In the genomic region with DNA sequence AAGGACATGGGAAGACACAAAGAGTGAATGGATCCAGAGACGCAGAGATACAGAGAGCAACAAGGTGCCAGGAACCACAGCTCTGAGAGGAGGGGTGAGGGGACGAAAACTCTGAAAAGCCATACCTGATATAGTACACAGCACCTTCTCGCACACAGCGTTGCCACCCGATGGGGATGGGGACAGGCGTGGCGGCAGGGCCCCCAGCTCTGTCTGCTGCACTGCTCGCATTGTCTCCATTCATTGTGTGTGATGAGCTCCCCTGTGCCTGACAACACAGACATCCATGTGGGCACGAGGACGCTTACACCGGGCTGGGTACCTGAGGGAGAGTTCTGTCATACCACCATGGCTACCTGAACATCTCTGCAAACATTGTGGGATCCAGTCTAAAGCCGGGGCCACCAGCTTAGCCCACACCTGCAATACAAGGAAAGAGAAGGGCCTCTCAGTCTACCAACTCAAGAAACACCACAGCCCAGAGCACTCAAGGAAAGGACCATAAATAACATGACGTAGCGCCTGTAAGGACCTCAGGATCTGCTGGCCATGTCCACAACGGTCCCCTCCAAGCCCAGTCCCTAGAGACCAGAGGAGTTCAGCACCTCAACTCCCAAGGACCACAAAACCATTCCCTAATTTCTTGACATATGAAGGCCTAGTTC, we compare ENCODE assay signal across 7 mouse cellular contexts. TPM values are rescaled to one million over a fixed set of nuclear protein-coding genes. Genes with fewer than 3 reads are reported as not detected.
A peak's percentile ranks its signal among the peaks of the same experiment; 100 is the strongest.
DNase-seq lines count a peak whose midpoint lies in the region; ATAC-seq and TF ChIP-seq lines count a peak whose summit lies in the region.

No protein-coding gene starts in this region.

- ATAC-seq in lung, embryonic 14.5 days (ENCODE audit: insufficient read depth) = no peak
- no peak for ATAC-seq in embryonic facial prominence, embryonic 14.5 days (ENCODE audit: low read depth)
- no peak for ATAC-seq in intestine, embryonic 16.5 days

- no peak for TF ChIP-seq CTCF in lung, embryonic 14.5 days (IDR thresholded peaks at IDR 0.05; ENCODE audit: low read depth)
- TF ChIP-seq CTCF in olfactory bulb, adult 2 months (IDR thresholded peaks at IDR 0.05; ENCODE audit: insufficient read depth, low read depth, low read length) = no peak

- peak overlapping the region; percentile 71 for H3K9ac ChIP-seq in lung, embryonic 14.5 days
- peak overlapping the region; percentile 84 for H3K9ac ChIP-seq in embryonic facial prominence, embryonic 14.5 days (ENCODE audit: low read depth, low read length)
- peak overlapping the region; percentile 85 for H3K9ac ChIP-seq in intestine, embryonic 16.5 days (ENCODE audit: low read depth, low read length)

- peaks cover 30% of the 10 kb centered on the region; the same call in 1 of the 2 replicates for H3K4me1 ChIP-seq in lung, embryonic 14.5 days (ENCODE audit: insufficient read depth)
- peaks cover 27% of the 10 kb centered on the region for H3K4me1 ChIP-seq in embryonic facial prominence, embryonic 14.5 days (ENCODE audit: control insufficient read depth, insufficient read depth, low read length)
- peaks cover 44% of the 10 kb centered on the region for H3K4me1 ChIP-seq in intestine, embryonic 16.5 days (ENCODE audit: control insufficient read depth, insufficient read depth, low read length)
- peaks cover 46% of the 10 kb centered on the region for H3K4me1 ChIP-seq in olfactory bulb, adult 2 months (ENCODE audit: control insufficient read depth, insufficient read depth, low read length)

- peaks cover 51% of the 10 kb centered on the region for H3K36me3 ChIP-seq in lung, embryonic 14.5 days (ENCODE audit: insufficient read depth)
- H3K36me3 ChIP-seq in embryonic facial prominence, embryonic 14.5 days (ENCODE audit: control insufficient read depth, insufficient read depth, low read length) = peaks cover 49% of the 10 kb centered on the region
- peaks cover 28% of the 10 kb centered on the region for H3K36me3 ChIP-seq in intestine, embryonic 16.5 days (ENCODE audit: control insufficient read depth, insufficient read depth, low read length)

- DNase-seq in lung, embryonic 14.5 days = no peak
- DNase-seq in lung, postnatal 10 days = no peak
- DNase-seq in embryonic facial prominence, embryonic 14.5 days (ENCODE audit: low spot score) = no peak
- no peak for DNase-seq in adrenal gland, postnatal 10 days
- no peak for DNase-seq in spleen, adult 18-20 months

- no peak for TF ChIP-seq POLR2A in olfactory bulb, adult 2 months (IDR thresholded peaks at IDR 0.05; ENCODE audit: insufficient read depth, low read depth, low read length)

- no peaks in the 10 kb centered on the region; the same call in 1 of the 2 replicates for H3K27me3 ChIP-seq in lung, embryonic 14.5 days (ENCODE audit: insufficient read depth, low read length)
- no peaks in the 10 kb centered on the region for H3K27me3 ChIP-seq in embryonic facial prominence, embryonic 14.5 days (replicated peaks; ENCODE audit: control insufficient read depth, insufficient read depth, low read length)
- H3K27me3 ChIP-seq in intestine, embryonic 16.5 days (replicated peaks; ENCODE audit: control insufficient read depth, insufficient read depth, low read length) = no peaks in the 10 kb centered on the region

- H3K27ac ChIP-seq in lung, embryonic 14.5 days (ENCODE audit: low read depth) = peak overlapping the region; percentile 99; the same call in 1 of the 2 replicates
- H3K27ac ChIP-seq in embryonic facial prominence, embryonic 14.5 days (replicated peaks; ENCODE audit: low read depth, low read length) = peak overlapping the region; percentile 98
- H3K27ac ChIP-seq in intestine, embryonic 16.5 days (ENCODE audit: low read length) = peak overlapping the region; percentile 99
- peak overlapping the region; percentile 40; the same call in 1 of the 2 replicates for H3K27ac ChIP-seq in olfactory bulb, adult 2 months (ENCODE audit: insufficient read depth, low read depth, low read length)

- H3K4me3 ChIP-seq in lung, embryonic 14.5 days (ENCODE audit: low read depth, low read length) = peak overlapping the region; percentile 65
- peak overlapping the region; percentile 59 for H3K4me3 ChIP-seq in embryonic facial prominence, embryonic 14.5 days (ENCODE audit: low read depth, low read length)
- peak overlapping the region; percentile 75 for H3K4me3 ChIP-seq in intestine, embryonic 16.5 days (ENCODE audit: low read length)
- H3K4me3 ChIP-seq in olfactory bulb, adult 2 months (ENCODE audit: insufficient read depth, low read depth, low read length) = peak overlapping the region; percentile 86

- peak overlapping the region; percentile 83 for H3K4me2 ChIP-seq in lung, embryonic 14.5 days
- H3K4me2 ChIP-seq in embryonic facial prominence, embryonic 14.5 days (ENCODE audit: low read depth, low read length) = peak overlapping the region; percentile 95
- H3K4me2 ChIP-seq in intestine, embryonic 16.5 days (ENCODE audit: low read depth, low read length) = peak overlapping the region; percentile 71

- H3K9me3 ChIP-seq in lung, embryonic 14.5 days (ENCODE audit: low read depth, low read length) = no peaks in the 10 kb centered on the region
- no peaks in the 10 kb centered on the region for H3K9me3 ChIP-seq in embryonic facial prominence, embryonic 14.5 days (ENCODE audit: control insufficient read depth, low read length)
- no peaks in the 10 kb centered on the region for H3K9me3 ChIP-seq in intestine, embryonic 16.5 days (ENCODE audit: control insufficient read depth, low read length)

- WGBS in lung, embryonic 14.5 days = 66% methylated on average over 15 of the region's 15 CpGs
- 79% methylated on average over 15 of the region's 15 CpGs for WGBS in embryonic facial prominence, embryonic 14.5 days
- WGBS in intestine, embryonic 16.5 days = 46% methylated on average over 15 of the region's 15 CpGs
- 52% methylated on average over 15 of the region's 15 CpGs for WGBS in olfactory bulb, adult 2 months

RNA-seq across cellular contexts. Expression of a gene that starts 1.4 kb away (rescaled TPM):
- 19.1 and 19.4 TPM in 2 replicates for polyA plus RNA-seq in lung, embryonic 14.5 days (2014; fragmentation: Nextera tagmentation; extraction: Ambion mirVana)
- polyA plus RNA-seq in embryonic facial prominence, embryonic 14.5 days (2014; fragmentation: Nextera tagmentation; extraction: Ambion mirVana) = 15.8 and 17.6 TPM in 2 replicates
- 9.9 and 11.1 TPM in 2 replicates for polyA plus RNA-seq in intestine, embryonic 16.5 days (2015; fragmentation: Nextera tagmentation; extraction: Ambion mirVana)
- polyA plus RNA-seq in olfactory bulb, adult 2 months (2012; ENCODE audit: insufficient read depth, insufficient read length, low replicate concordance, missing spikeins) = not detected in 2 replicates
- 10 to 100 TPM; 42.9 to 66.4 TPM for total RNA-seq in adrenal gland, postnatal 10 days (2021)

RNA-seq across cellular contexts. Expression of a gene that starts 21.2 kb away (rescaled TPM):
- 158 and 160 TPM in 2 replicates for polyA plus RNA-seq in lung, embryonic 14.5 days (2014; fragmentation: Nextera tagmentation; extraction: Ambion mirVana)
- polyA plus RNA-seq in embryonic facial prominence, embryonic 14.5 days (2014; fragmentation: Nextera tagmentation; extraction: Ambion mirVana) = 166 and 186 TPM in 2 replicates
- polyA plus RNA-seq in intestine, embryonic 16.5 days (2015; fragmentation: Nextera tagmentation; extraction: Ambion mirVana) = 162 and 170 TPM in 2 replicates
- polyA plus RNA-seq in olfactory bulb, adult 2 months (2012; ENCODE audit: insufficient read depth, insufficient read length, low replicate concordance, missing spikeins) = not detected in 2 replicates
- 100 to 1,000 TPM; 151 to 164 TPM for total RNA-seq in adrenal gland, postnatal 10 days (2021)

RNA-seq across cellular contexts. Expression of a gene that starts 24.2 kb away (rescaled TPM):
- polyA plus RNA-seq in lung, embryonic 14.5 days (2014; fragmentation: Nextera tagmentation; extraction: Ambion mirVana) = 128 and 132 TPM in 2 replicates
- polyA plus RNA-seq in embryonic facial prominence, embryonic 14.5 days (2014; fragmentation: Nextera tagmentation; extraction: Ambion mirVana) = 106 and 108 TPM in 2 replicates
- polyA plus RNA-seq in intestine, embryonic 16.5 days (2015; fragmentation: Nextera tagmentation; extraction: Ambion mirVana) = 96.8 and 108 TPM in 2 replicates
- polyA plus RNA-seq in olfactory bulb, adult 2 months (2012; ENCODE audit: insufficient read depth, insufficient read length, low replicate concordance, missing spikeins) = not detected in 2 replicates
- 10 to 100 TPM; 82.6 to 86.3 TPM for total RNA-seq in adrenal gland, postnatal 10 days (2021)

RNA-seq across cellular contexts. Expression of a gene that starts 24.3 kb away (rescaled TPM):
- 0.64 and 1.0 TPM in 2 replicates for polyA plus RNA-seq in lung, embryonic 14.5 days (2014; fragmentation: Nextera tagmentation; extraction: Ambion mirVana)
- 13.7 and 14.6 TPM in 2 replicates for polyA plus RNA-seq in embryonic facial prominence, embryonic 14.5 days (2014; fragmentation: Nextera tagmentation; extraction: Ambion mirVana)
- polyA plus RNA-seq in intestine, embryonic 16.5 days (2015; fragmentation: Nextera tagmentation; extraction: Ambion mirVana) = 5.2 and 5.3 TPM in 2 replicates
- polyA plus RNA-seq in olfactory bulb, adult 2 months (2012; ENCODE audit: insufficient read depth, insufficient read length, low replicate concordance, missing spikeins) = 72.6 and 160 TPM in 2 replicates
- 10 to 100 TPM in 1 of 2 experiments, 1 to 10 TPM in 1; 7.4 to 16.9 TPM for total RNA-seq in adrenal gland, postnatal 10 days (2021)

RNA-seq across cellular contexts. Expression of a gene that starts 34.4 kb away (rescaled TPM):
- 3.2 and 4.2 TPM in 2 replicates for polyA plus RNA-seq in lung, embryonic 14.5 days (2014; fragmentation: Nextera tagmentation; extraction: Ambion mirVana)
- polyA plus RNA-seq in embryonic facial prominence, embryonic 14.5 days (2014; fragmentation: Nextera tagmentation; extraction: Ambion mirVana) = 3.7 and 4.4 TPM in 2 replicates
- polyA plus RNA-seq in intestine, embryonic 16.5 days (2015; fragmentation: Nextera tagmentation; extraction: Ambion mirVana) = 7.9 and 9.0 TPM in 2 replicates
- polyA plus RNA-seq in olfactory bulb, adult 2 months (2012; ENCODE audit: insufficient read depth, insufficient read length, low replicate concordance, missing spikeins) = 260 TPM in 1 of 2 replicates, not detected in the other
- total RNA-seq in adrenal gland, postnatal 10 days (2021) = 1 to 10 TPM; 6.5 to 6.6 TPM

Comparison
In these comparisons a context has a peak if more than half of its experiments do, and no peak if none do; other contexts are left out.
1. H3K27ac ChIP-seq: peak in every context shown above with its lines; median percentile 99 in lung, embryonic 14.5 days; 99 in intestine, embryonic 16.5 days; 98 in embryonic facial prominence, embryonic 14.5 days; 40 in olfactory bulb, adult 2 months.